Mouse (Mus musculus): ENCODE data around the gene Pcdh18.

DNA sequence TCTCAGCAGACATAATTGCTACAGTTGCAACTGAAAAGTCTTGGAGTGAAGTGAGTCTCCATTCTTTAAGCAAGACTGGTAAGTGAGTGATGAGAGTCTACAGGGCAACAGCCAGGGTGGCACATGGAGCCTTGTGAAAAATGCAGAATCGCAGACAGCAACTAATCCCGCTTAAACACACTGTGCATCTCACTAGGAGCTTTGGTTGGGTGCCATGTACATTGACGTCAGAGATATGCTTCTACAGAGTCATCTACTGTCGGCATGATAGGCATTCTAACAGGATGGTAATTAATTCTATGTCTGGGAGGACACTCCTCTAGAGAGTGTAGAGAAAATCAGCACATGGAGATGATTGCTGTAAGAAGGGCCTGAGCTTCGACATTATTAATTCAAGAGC lies 5.6 kb upstream of the Pcdh18 start:
- TF ChIP-seq CTCF (IDR thresholded peaks at IDR 0.05) (no peak), EP300 (IDR thresholded peaks at IDR 0.05) (no peak)

Measured in lung, postnatal 0 days (tissue).